Mouse (Mus musculus) lung, adult 2 months (tissue): ENCODE data around the gene Slfnl1.

Source experiments
- CTCF ChIP-seq: fragments of 200-500 bp; IDR thresholded peaks from 2 replicates; pipeline ENCODE4 v1.5.1; 2011; ENCODE audit warnings: mild to moderate bottlenecking, low read length, control low read depth; ENCODE audit not compliant: insufficient read depth
- POLR2A ChIP-seq: fragments of 200-500 bp; IDR thresholded peaks from 2 replicates; pipeline ENCODE4 v1.6.1; 2011; ENCODE audit warnings: low read depth, mild to moderate bottlenecking, control low read depth, low read length, borderline replicate concordance; ENCODE audit errors: extremely low read depth

DNA sequence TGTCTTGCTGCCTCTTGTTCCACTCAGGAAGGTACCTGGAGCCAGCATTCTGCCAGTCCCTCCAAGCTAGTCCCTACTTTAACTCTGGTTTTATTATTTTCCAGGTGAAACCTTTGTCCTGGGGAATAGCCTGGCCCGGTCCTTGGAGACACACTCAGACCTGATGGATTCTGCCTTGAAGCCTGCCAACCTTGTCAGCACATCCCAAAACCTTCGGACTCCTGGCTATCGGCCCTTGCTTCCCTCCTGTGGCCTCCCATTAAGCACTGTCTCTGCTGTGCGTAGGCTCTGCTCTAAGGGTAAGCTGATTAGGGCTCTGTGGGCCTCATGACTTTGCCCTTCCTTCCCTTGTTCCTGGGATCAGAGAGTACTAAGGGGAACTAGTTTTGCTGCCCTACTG is 9.7 kb upstream of the Slfnl1 start:
- TF ChIP-seq CTCF, result no peak
- no peak for TF ChIP-seq POLR2A
